ENCODE assay signal across 7 mouse cellular contexts in the genomic region with DNA sequence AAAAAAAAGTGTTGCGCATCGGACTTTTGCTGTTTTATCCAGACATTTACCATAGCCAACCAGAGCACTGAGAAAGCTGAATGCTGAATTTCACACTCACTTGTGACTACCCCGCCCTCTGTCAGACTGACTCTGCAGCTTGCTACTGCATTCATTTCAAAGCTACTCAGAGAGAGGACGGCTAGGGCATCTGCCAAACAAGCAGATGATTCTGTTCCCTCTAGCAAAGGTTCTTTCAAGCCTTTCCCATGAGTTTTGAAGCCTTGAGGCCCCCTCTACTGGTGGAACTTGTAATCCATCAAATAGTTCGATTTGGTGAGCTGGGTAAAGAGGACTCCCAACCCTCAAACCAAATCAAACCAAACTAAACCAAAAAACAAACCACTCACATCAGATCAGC. TPM values are rescaled to one million over a fixed set of nuclear protein-coding genes. Genes with fewer than 3 reads are reported as not detected.
DNase-seq lines count a peak whose midpoint lies in the region; ATAC-seq lines count a peak whose summit lies in the region.

No protein-coding gene starts in this region.

- peak overlapping the region; percentile 49 for H3K4me2 ChIP-seq in hindbrain, embryonic 15.5 days

- peak; percentile 64 for DNase-seq in T-cell, adult 2 months (ENCODE audit: low spot score)
- peak; percentile 61 for DNase-seq in cerebellum, adult 9-11 months
- peak; percentile 17 to 61 for DNase-seq in frontal cortex, postnatal 25 days (ENCODE audit: low spot score in 2 of 2)
- DNase-seq in layer of hippocampus, postnatal 36 days = peak; percentile 67 to 72
- peak; percentile 73 for DNase-seq in lung, postnatal 14 days
- peak; percentile 81 for DNase-seq in retina, embryonic 14.5 days (ENCODE audit: low spot score)

- ATAC-seq in hindbrain, embryonic 15.5 days (ENCODE audit: low FRiP score, low read depth) = peak; percentile 66

- H3K9me3 ChIP-seq in hindbrain, embryonic 15.5 days = no peaks in the 10 kb centered on the region

- H3K27me3 ChIP-seq in hindbrain, embryonic 15.5 days = no peaks in the 10 kb centered on the region

- peaks cover 17% of the 10 kb centered on the region for H3K4me1 ChIP-seq in hindbrain, embryonic 15.5 days (replicated peaks)

- no peak overlapping the region for H3K4me3 ChIP-seq in hindbrain, embryonic 15.5 days

- H3K9ac ChIP-seq in hindbrain, embryonic 15.5 days = no peak overlapping the region

- 21% methylated on average over 5 of the region's 5 CpGs for whole genome bisulfite sequencing in hindbrain, embryonic 15.5 days

- no peaks in the 10 kb centered on the region for H3K36me3 ChIP-seq in hindbrain, embryonic 15.5 days

- no peak overlapping the region for H3K27ac ChIP-seq in hindbrain, embryonic 15.5 days (replicated peaks)

RNA-seq across cellular contexts. Expression of a gene that starts 13.0 kb away (rescaled TPM):
- polyA plus RNA-seq in hindbrain, embryonic 15.5 days (2015; fragmentation: Nextera tagmentation; extraction: Ambion mirVana) = 0.77 and 0.85 TPM in 2 replicates
- under 1 TPM; 0.40 to 0.56 TPM for total RNA-seq in layer of hippocampus, postnatal 36 days (2021)

RNA-seq across cellular contexts. Expression of a gene that starts 16.8 kb away (rescaled TPM):
- 7.3 and 8.0 TPM in 2 replicates for polyA plus RNA-seq in hindbrain, embryonic 15.5 days (2015; fragmentation: Nextera tagmentation; extraction: Ambion mirVana)
- 1 to 10 TPM; 3.4 to 3.6 TPM for total RNA-seq in layer of hippocampus, postnatal 36 days (2021)

RNA-seq across cellular contexts. Expression of a gene that starts 26.6 kb away (rescaled TPM):
- polyA plus RNA-seq in hindbrain, embryonic 15.5 days (2015; fragmentation: Nextera tagmentation; extraction: Ambion mirVana) = 17.5 and 21.8 TPM in 2 replicates
- 10 to 100 TPM; 11.6 to 13.5 TPM for total RNA-seq in layer of hippocampus, postnatal 36 days (2021)
